Mouse (Mus musculus) liver, embryonic 14 days (tissue): ENCODE data around the gene Rab34. TPM values are rescaled to one million over a fixed set of nuclear protein-coding genes. Genes with fewer than 3 reads are reported as not detected.

Source experiments
- polyA plus RNA-seq: library from polyadenylated mRNA; depleted of rRNA; stranded (reverse); fragments of >200 nt; gene quantifications from 2 replicates; pipeline ENCODE4 v1.2.3, GENCODE M21; 2012; rRNA removed

Gene Rab34
- 6.6 and 6.7 TPM in 2 replicates for polyA plus RNA-seq

DNA sequence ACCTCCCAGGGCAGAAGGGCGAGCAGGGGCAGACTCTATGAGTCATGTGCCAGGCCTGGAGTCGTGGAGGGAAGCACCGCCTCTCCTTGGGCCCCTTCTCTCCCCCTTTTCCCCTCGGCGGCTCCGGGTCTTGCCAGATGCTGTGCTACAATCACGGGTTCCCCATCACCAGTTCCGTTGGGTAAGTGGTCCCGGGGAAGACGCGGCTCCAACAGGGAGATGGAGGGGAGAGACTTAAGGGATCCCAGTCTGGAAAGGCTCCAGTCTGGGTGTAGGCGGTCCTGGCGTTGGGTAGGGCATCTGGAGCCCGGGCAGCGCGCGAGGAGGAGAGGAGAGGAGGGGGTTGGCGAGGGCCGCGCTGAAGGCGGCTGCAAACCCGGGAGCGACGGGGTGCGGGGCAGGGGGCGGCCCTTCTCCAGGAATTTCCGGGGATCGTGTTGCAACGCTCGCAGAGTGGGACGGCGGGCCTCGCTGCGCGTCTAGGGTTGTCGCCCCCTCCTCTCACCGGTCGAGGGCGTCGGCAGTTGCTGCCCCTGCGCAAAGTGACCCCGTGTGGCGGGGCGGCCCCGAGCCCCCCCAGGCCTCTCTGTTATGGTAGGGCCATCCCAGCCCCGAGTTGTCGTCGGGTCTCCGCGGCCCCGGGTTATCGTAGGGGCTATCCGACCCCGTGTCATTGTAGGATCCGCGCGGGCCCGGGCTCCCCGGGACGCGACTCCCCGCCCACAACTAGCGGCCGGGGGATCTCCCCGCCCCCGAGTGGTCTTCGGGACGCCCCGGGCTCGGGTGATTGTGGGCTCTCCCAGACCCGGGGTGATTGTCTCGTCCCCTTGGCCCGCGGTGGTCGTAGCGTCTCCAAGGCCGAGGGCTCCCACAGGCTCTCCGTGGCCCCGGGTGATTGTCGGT is at the start of gene Rab34:
Gene Rab34, plus strand, starts transcription at position 100 of the 903 bp plus-strand sequence.

DNA sequence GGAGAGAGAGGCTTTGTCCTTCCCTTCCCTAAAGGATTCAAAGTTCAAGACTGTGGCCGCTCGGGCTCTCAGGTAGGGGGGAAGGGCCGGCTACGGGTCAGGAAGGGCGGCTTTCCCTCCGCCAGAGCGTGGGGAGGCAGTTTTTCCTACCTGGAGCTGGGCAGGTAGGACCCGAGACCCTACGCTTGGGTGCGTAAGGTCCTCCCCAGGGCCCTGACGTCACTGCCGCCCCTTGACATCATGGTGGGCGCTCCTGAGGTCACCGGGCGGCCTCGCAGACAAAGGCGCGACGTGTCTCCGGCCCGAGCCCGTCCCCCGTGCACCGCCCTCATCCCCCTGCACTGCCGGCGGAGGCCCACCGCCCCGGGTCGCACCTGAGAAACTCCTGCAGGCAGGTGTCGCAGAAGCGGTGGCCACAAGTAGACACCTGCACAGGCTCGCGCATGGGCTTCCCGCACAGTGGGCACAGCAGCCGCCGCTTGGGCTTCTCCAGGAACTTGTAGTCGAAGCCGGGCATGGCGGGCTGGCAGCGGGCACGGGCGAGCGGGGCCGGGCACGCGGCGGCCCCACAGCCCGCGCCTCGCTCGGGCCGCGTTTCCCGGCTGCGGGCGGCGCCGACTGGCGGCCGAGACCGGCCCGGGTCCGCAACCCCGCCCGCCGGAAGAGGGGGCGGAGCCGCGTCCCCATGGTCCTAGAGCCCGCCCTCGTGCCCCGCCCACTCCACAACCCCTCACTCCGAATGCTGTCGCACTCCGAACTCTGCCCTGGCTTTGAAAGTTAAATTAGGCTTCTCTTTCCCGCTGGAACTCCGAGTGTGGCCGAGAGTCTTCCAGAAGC is 23.1 kb upstream of the Rab34 start, which contains the start of gene Traf4:
Gene Traf4, minus strand, starts transcription at position 666 of the 837 bp plus-strand sequence.

DNA sequence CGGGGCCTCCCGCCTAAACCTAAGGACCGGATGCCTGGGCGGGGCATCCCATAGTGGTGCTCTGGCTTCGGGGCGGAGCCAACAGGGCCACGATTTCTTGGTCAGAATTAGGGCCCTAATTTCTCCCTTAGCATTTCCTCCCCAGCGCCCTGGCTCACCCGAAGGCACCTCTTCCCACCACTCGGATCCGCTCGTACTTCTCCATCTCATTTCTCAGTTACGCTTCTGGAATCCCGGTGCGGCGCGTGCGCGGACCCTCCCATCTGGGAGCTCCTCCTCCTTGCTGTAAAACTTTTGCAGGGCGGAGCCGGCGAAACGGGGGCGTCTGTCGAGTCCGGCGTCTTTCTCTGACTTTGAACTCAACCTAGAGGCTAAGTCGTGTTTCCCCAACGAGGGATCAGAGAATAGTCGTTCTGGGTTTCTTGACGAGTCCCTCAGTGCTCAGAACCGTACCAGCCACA is 11.8 kb upstream of the Rab34 start, which contains the start of the genes Nek8 and Tlcd1:
Gene Nek8, minus strand, starts transcription at position 274 of the 461 bp plus-strand sequence.
Gene Tlcd1, plus strand, starts transcription at position 310 of the 461 bp plus-strand sequence.

DNA sequence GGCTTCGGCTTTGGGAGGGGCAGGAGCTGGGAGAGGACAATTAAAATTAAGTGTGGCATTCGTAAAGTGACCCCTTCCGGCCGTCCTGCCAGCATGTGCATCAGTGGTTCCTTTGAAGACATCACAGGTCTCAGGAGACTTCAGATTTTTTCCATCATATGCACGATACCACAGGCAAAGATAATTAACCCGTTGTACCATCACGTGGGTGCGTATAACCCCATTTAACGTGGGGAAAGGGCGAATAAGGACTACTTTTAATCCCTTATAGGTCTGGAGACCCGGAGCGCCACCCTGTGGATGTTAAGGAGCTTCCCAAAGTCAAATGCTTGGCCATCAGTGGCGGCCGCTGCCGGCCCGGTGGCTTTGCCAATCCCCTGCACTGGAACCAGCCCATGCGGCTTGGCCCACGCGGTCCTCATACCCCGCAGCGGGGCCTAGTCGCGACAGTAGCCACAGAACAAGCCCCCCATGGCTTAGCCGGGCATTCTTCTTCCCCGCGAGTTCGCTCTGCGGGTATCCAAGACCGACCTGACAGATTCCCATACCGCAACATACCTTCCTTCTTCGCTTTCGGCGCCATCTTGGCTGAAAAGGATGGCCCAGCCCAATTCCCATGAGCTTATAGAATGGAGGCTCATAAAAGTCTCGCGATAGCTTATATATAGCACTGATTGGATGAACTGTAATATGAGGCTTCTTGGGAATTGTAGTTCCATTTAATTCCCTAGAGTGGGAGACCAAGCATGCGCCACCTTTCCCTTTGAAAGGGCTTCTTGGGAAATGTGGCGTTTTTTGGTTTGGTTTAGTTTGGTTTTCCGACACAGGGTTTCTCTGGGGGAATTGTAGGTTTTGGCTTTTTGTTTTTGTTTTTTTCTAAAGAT is 5.0 kb upstream of the Rab34 start, which contains the start of gene Rpl23a:
Gene Rpl23a, minus strand, starts transcription at position 624 of the 884 bp plus-strand sequence.

DNA sequence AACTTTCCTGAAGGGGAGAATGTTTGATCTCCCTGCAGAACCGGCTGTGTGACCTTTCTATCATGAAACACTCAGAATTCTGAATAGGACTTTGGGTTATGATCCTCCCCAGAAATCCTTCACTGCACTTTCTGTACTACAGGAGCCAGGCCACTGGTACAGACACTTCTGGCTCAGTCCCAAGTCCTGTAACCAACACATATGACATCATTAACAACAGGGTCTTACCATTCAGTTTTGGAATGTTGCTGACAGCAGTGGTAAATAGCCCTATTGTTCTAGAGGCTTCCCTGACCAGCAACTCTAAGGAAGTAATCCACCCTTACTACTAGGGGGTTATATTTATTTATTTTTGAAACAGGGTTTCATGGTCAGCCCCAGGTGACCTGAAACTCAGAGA is 4.9 kb downstream of the Rab34 start, which contains the start of gene Proca1:
Gene Proca1, plus strand, starts transcription at position 280 of the 400 bp plus-strand sequence.

Other genes starting within 250 kb of the Rab34 start
- gene Phf12, start 205.7 kb upstream of the Rab34 start, polyA plus RNA-seq: 16.6 and 20.0 TPM in 2 replicates
- 8.1 and 9.3 TPM in 2 replicates for gene Dhrs13, start 156.2 kb upstream of the Rab34 start, polyA plus RNA-seq
- gene Flot2, start 150.5 kb upstream of the Rab34 start, polyA plus RNA-seq: 15.5 and 16.9 TPM in 2 replicates
- 8.0 and 10.2 TPM in 2 replicates for gene Eral1, start 108.0 kb upstream of the Rab34 start, polyA plus RNA-seq
- gene Fam222b, start 93.8 kb upstream of the Rab34 start, polyA plus RNA-seq: 2.3 and 2.6 TPM in 2 replicates
- gene Traf4, start 22.8 kb upstream of the Rab34 start, polyA plus RNA-seq: 29.3 and 33.9 TPM in 2 replicates
- gene Nek8, start 11.8 kb upstream of the Rab34 start, polyA plus RNA-seq: 9.5 and 11.0 TPM in 2 replicates
- gene Tlcd1, start 11.7 kb upstream of the Rab34 start, polyA plus RNA-seq: 65.0 and 65.7 TPM in 2 replicates
- 1,425 and 1,557 TPM in 2 replicates for gene Rpl23a, start 4.8 kb upstream of the Rab34 start, polyA plus RNA-seq
- gene Proca1, start 5.0 kb downstream of the Rab34 start, polyA plus RNA-seq: 0.07 and 0.25 TPM in 2 replicates
- gene Sdf2, start 57.3 kb downstream of the Rab34 start, polyA plus RNA-seq: 31.8 and 35.8 TPM in 2 replicates
- 6.9 and 8.8 TPM in 2 replicates for gene Supt6, start 57.6 kb downstream of the Rab34 start, polyA plus RNA-seq
- gene 2610507B11Rik, start 73.3 kb downstream of the Rab34 start, polyA plus RNA-seq: 20.0 and 24.6 TPM in 2 replicates
- gene BC030499, start 102.4 kb downstream of the Rab34 start, polyA plus RNA-seq: 0.18 and 0.21 TPM in 2 replicates
- gene Spag5, start 113.1 kb downstream of the Rab34 start, polyA plus RNA-seq: 36.6 and 42.5 TPM in 2 replicates
- gene Aldoc, start 134.5 kb downstream of the Rab34 start, polyA plus RNA-seq: 4.2 TPM in 2 replicates
- 16.9 and 19.0 TPM in 2 replicates for gene Pigs, start 140.0 kb downstream of the Rab34 start, polyA plus RNA-seq
- 30.0 and 34.5 TPM in 2 replicates for gene Unc119, start 155.1 kb downstream of the Rab34 start, polyA plus RNA-seq
- gene Foxn1, start 198.1 kb downstream of the Rab34 start, polyA plus RNA-seq: not detected in 2 replicates
- gene Slc13a2, start 233.8 kb downstream of the Rab34 start, polyA plus RNA-seq: not detected in 2 replicates